Mouse (Mus musculus) ES-E14 (cell line): Measurements from ENCODE around the gene Angptl7. TPM values are rescaled to one million over a fixed set of nuclear protein-coding genes. Genes with fewer than 3 reads are reported as not detected.

Experiments used
- DNase-seq: peaks from one replicate; pipeline ENCODE4 v3.0.0-alpha.2; 2013; ENCODE audit warnings: low read depth, low spot score
- H3K27ac ChIP-seq: 2 replicates; pipeline ENCODE4 v1.5.1; 2012; ENCODE audit warnings: low read depth, mild to moderate bottlenecking, low read length, moderate library complexity, mixed read lengths; ENCODE audit not compliant: poor library complexity, insufficient read depth, severe bottlenecking
- H3K36me3 ChIP-seq: 2 replicates; pipeline ENCODE4 v1.6.1; 2012; ENCODE audit warnings: mild to moderate bottlenecking, low read length, moderate library complexity, mixed read lengths; ENCODE audit not compliant: control insufficient read depth, poor library complexity, insufficient read depth, severe bottlenecking
- H3K4me1 ChIP-seq, 2 experiments: fragments of 150-350 bp in 1 of 2; sonication (generic) in 1 of 2; 2 replicates each; pipeline ENCODE4 v1.6.1; 2012; ENCODE audit warnings: low read length in 2 of 2, mild to moderate bottlenecking in 1 of 2, mixed read lengths in 1 of 2; ENCODE audit not compliant: control insufficient read depth in 2 of 2, insufficient read depth in 2 of 2, poor library complexity in 1 of 2
- H3K4me3 ChIP-seq, 2 experiments: fragments of 150-350 bp in 1 of 2; sonication (generic) in 1 of 2; 2 replicates each; pipeline ENCODE4 v1.5.1; 2012; ENCODE audit warnings: low read length in 2 of 2, low read depth in 1 of 2, mild to moderate bottlenecking in 1 of 2, mixed read lengths in 1 of 2; ENCODE audit not compliant: insufficient read depth in 1 of 2, poor library complexity in 1 of 2, severe bottlenecking in 1 of 2
- H3K9ac ChIP-seq: 2 replicates; pipeline ENCODE4 v1.6.1; 2012; ENCODE audit warnings: low read depth, mild to moderate bottlenecking, low read length, mixed read lengths; ENCODE audit not compliant: poor library complexity, insufficient read depth, severe bottlenecking
- H3K9me3 ChIP-seq: fragments of 150-350 bp; sonication (generic); 2 replicates; pipeline ENCODE4 v1.6.1; 2012; ENCODE audit warnings: low read depth, mild to moderate bottlenecking, low read length; ENCODE audit not compliant: control insufficient read depth, insufficient read depth
- CHD2 ChIP-seq: IDR thresholded peaks from 2 replicates; pipeline ENCODE4 v1.6.1; 2014; ENCODE audit warnings: mild to moderate bottlenecking, low read depth, low read length, inconsistent platforms
- HCFC1 ChIP-seq: IDR thresholded peaks from 2 replicates; pipeline ENCODE4 v1.6.1; 2012; ENCODE audit warnings: low read length, inconsistent platforms, borderline replicate concordance; ENCODE audit not compliant: insufficient read depth
- MAFK ChIP-seq: IDR thresholded peaks from 2 replicates; pipeline ENCODE4 v1.6.1; 2014; ENCODE audit warnings: mild to moderate bottlenecking, low read depth, low read length, inconsistent platforms; ENCODE audit not compliant: insufficient read depth
- ZC3H11A ChIP-seq: IDR thresholded peaks from 2 replicates; pipeline ENCODE4 v1.6.1; 2012; ENCODE audit warnings: low read depth, mild to moderate bottlenecking, inconsistent platforms, low read length, borderline replicate concordance
- ZNF384 ChIP-seq: IDR thresholded peaks from 2 replicates; pipeline ENCODE4 v1.6.1; 2012; ENCODE audit warnings: low read depth, low read length, inconsistent platforms
- in situ Hi-C, 2 experiments: fragments of 600-800 bp; cut with MboI; formaldehyde crosslinking; loops; one replicate each; pipeline ENCODE4 v1.15.1; 2025; ENCODE audit warnings: low sequenced_read_pairs in 2 of 2, inconsistent platforms in 1 of 2; ENCODE audit not compliant: unreplicated experiment in 2 of 2
- total RNA-seq: library from RNA; depleted of rRNA; stranded (reverse); fragments of 300-350 nt; gene quantifications from 2 replicates; pipeline ENCODE4 v1.2.3, GENCODE M21; 2012

Gene Angptl7
- total RNA-seq, 1 experiment = 0.13 TPM

- no peak for DNase-seq
These were observed 18.6 kb downstream of the Angptl7 start for GRCm38 (mm10) chr4:148481557-148482168.

GRCm38 (mm10) chr4:148480245-148480644 is 20.0 kb downstream of the Angptl7 start:
- DNase-seq = no peak
- peaks cover 32% of the 10 kb centered on the region for H3K36me3 ChIP-seq

More at GRCm38 (mm10) chr4:148481557-148482168, 18.6 kb downstream of the Angptl7 start:
- Histone ChIP-seq H3K4me1 (0 out of 4 replicates have a peak, but pooled peaks cover 0 to 1% of the 10 kb centered on the region in 2 experiments), H3K9ac (no peak overlapping the region), H3K9me3 (no peaks in the 10 kb centered on the region), H3K4me3 (no peak overlapping the region), H3K36me3 (peaks cover 38% of the 10 kb centered on the region), H3K27ac (no peak overlapping the region)
- in situ Hi-C loops = no loop called here
- TF ChIP-seq CHD2 (no peak), MAFK (no peak), ZC3H11A (no peak), ZNF384 (no peak), HCFC1 (no peak)

DNA sequence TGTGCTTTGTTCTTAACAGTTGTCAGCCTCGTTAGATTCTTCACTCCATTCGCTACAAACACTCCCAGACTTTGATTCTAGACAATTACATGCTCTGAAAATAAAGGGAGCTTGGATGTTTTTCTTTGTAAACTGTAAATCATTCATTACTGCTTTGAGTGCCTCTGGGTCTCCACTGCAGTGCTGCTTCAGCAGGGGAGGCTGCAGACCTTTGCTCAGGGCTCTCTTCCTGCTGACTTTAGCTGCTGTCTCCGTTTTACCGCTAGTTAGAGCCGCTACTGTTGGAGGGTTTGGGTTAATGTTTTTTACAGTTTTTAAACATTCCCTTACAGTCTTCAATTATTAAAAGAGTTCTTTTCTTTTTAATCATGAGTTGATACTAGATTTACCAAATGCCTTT is 26.8 kb downstream of the Angptl7 start:
- Histone ChIP-seq H3K9me3 (no peaks in the 10 kb centered on the region), H3K4me1 (0 out of 4 replicates have a peak, but pooled peaks cover 0 to 2% of the 10 kb centered on the region in 2 experiments), H3K9ac (no peak overlapping the region), H3K27ac (no peak overlapping the region), H3K36me3 (peaks cover 49% of the 10 kb centered on the region), H3K4me3 (no peak overlapping the region)
- DNase-seq = no peak
- in situ Hi-C loops = no loop called here
- TF ChIP-seq ZC3H11A = no peak
- no peak for TF ChIP-seq HCFC1
- TF ChIP-seq CHD2 = no peak
- no peak for TF ChIP-seq ZNF384
- no peak for TF ChIP-seq MAFK

More at GRCm38 (mm10) chr4:148480245-148480644, 20.0 kb downstream of the Angptl7 start:
- in situ Hi-C loops = no loop called here
- Histone ChIP-seq H3K9ac (no peak overlapping the region), H3K4me1 (0 out of 4 replicates have a peak, but pooled peaks cover 0 to 1% of the 10 kb centered on the region in 2 experiments), H3K27ac (no peak overlapping the region), H3K4me3 (no peak overlapping the region), H3K9me3 (no peaks in the 10 kb centered on the region)
- no peak for TF ChIP-seq ZC3H11A

- Histone ChIP-seq H3K4me1 (peaks cover 0 to 5% of the 10 kb centered on the region in 2 experiments; a peak in 1 of 4 replicates), H3K9ac (no peak overlapping the region), H3K36me3 (peaks cover 51% of the 10 kb centered on the region), H3K27ac (no peak overlapping the region), H3K4me3 (no peak overlapping the region), H3K9me3 (no peaks in the 10 kb centered on the region)
- in situ Hi-C loops = no loop called here
- TF ChIP-seq ZNF384 = no peak
- no peak for TF ChIP-seq MAFK
- TF ChIP-seq ZC3H11A = no peak
- no peak for TF ChIP-seq CHD2
- no peak for TF ChIP-seq HCFC1
- no peak for DNase-seq
These were observed 27.7 kb downstream of the Angptl7 start for GRCm38 (mm10) chr4:148472436-148473174.
